Mouse (Mus musculus) limb, embryonic 14.5 days (tissue): ENCODE results near the gene Fbxo31. TPM values are rescaled to one million over a fixed set of nuclear protein-coding genes. Genes with fewer than 3 reads are reported as not detected.

ENCODE experiments used
- ATAC-seq: fragments of 200-750 bp; cut with Nextera tagmentation; 2 replicates; pipeline ENCODE4 v1.8.0; 2017; ENCODE audit warnings: low read depth, moderate number of reproducible peaks, moderate TSS enrichment; ENCODE audit not compliant: low FRiP score
- DNase-seq: peaks from one replicate; pipeline ENCODE4 v3.0.0-alpha.2; 2015; ENCODE audit warnings: low spot score
- H3K27ac ChIP-seq: fragments of 300-500 bp; sonication (generic); replicated peaks from 2 replicates; pipeline ENCODE4 v1.5.1; 2014; ENCODE audit warnings: low read depth, mild to moderate bottlenecking, low read length, moderate library complexity, mixed read lengths
- H3K27me3 ChIP-seq: fragments of 300-500 bp; sonication (generic); 2 replicates; pipeline ENCODE4 v1.6.1; 2014; ENCODE audit warnings: low read length, mixed read lengths; ENCODE audit not compliant: control insufficient read depth, insufficient read depth
- H3K36me3 ChIP-seq: fragments of 300-500 bp; sonication (generic); 2 replicates; pipeline ENCODE4 v1.6.1; 2014; ENCODE audit warnings: mild to moderate bottlenecking, low read length, moderate library complexity, mixed read lengths; ENCODE audit not compliant: control insufficient read depth, insufficient read depth
- H3K4me1 ChIP-seq: fragments of 300-500 bp; sonication (generic); 2 replicates; pipeline ENCODE4 v1.6.1; 2014; ENCODE audit warnings: antibody characterized with exemption, low read length, mixed read lengths; ENCODE audit not compliant: control insufficient read depth, insufficient read depth
- H3K4me2 ChIP-seq: fragments of 300-500 bp; sonication (generic); replicated peaks from 2 replicates; pipeline ENCODE4 v1.6.1; 2014; ENCODE audit warnings: low read depth, mild to moderate bottlenecking, low read length, moderate library complexity; ENCODE audit not compliant: severe bottlenecking
- H3K4me3 ChIP-seq: fragments of 300-500 bp; sonication (generic); replicated peaks from 2 replicates; pipeline ENCODE4 v1.5.1; 2014; ENCODE audit warnings: low read length
- H3K9ac ChIP-seq: fragments of 300-500 bp; sonication (generic); 2 replicates; pipeline ENCODE4 v1.6.1; 2014; ENCODE audit warnings: mild to moderate bottlenecking, low read depth, low read length, moderate library complexity; ENCODE audit not compliant: severe bottlenecking
- H3K9me3 ChIP-seq: fragments of 300-500 bp; sonication (generic); 2 replicates; pipeline ENCODE4 v1.6.1; 2016; ENCODE audit warnings: low read length; ENCODE audit not compliant: control insufficient read depth
- POLR2A ChIP-seq: fragments of 200-500 bp; IDR thresholded peaks from 2 replicates; pipeline ENCODE4 v1.8.0; 2012; ENCODE audit warnings: inconsistent platforms, mild to moderate bottlenecking, moderate library complexity, borderline replicate concordance; ENCODE audit not compliant: insufficient read depth, insufficient read length; ENCODE audit errors: extremely low read depth
- WGBS: fragments of 180-500 bp; shearing (Covaris S2); extraction: QIAGEN DNeasy Blood & Tissue Kit; methylation state at CpG from one replicate; pipeline ENCODE4 v1.1.7; 2014; 5-methylcytosine and 5-hydroxymethylcytosine counted together
- polyA plus RNA-seq, 2 experiments: library from polyadenylated mRNA; depleted of rRNA in 1 of 2; stranded (reverse) in 1 of 2; unstranded in 1 of 2; fragments of >200 nt; fragmentation: Nextera tagmentation in 1 of 2; extraction: Ambion mirVana in 1 of 2; gene quantifications; 2 replicates each; pipeline versions ENCODE4 v1.2.1 to v1.2.3; 2012 to 2014

Fbxo31 gene
- polyA plus RNA-seq, 2 experiments, result 19.1 to 21.5 TPM

DNA sequence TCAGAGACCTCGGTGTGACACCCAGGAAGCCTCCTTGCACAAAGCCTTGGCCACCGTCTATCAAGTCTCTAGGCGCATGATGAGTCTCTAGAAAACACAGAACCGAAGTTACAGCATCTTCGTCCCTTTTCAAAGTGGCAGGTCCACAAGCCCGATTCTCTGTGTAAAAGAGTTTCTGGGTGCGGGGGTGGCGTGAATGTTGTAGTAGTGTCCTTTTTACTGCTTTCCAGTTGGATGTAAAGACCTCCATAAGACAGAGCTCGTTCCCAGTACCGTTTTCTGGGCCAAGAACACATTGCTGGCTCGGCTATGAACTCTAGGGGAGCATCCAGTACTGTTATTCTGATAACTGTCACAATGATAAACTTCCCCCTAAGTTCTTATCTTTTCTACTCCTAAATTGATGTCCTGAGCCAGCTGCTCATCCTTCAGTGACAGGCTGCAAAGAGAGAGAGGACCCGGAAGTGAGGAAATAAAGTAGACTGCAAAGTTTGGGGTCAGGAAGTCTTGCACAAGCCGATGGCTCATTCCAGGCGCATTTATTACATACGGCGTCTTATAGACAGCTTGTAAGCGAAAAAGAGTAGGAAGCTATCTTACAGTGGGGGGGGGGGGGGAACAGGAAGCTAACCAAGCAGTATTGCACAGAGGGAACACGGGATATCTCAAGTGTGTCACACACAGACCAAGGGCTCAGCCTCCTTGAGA lies 53.3 kb downstream of the Fbxo31 start:
- Histone ChIP-seq H3K9me3 (no peaks in the 10 kb centered on the region), H3K4me2 (no peak overlapping the region), H3K9ac (no peak overlapping the region), H3K36me3 (no peaks in the 10 kb centered on the region), H3K27me3 (no peaks in the 10 kb centered on the region), H3K4me3 (no peak overlapping the region), H3K4me1 (peaks cover 5% of the 10 kb centered on the region; the same call in 1 of the 2 replicates), H3K27ac (no peak overlapping the region)
- ATAC-seq, result no peak
- DNase-seq, result no peak
- 81% methylated on average over 17 of the region's 18 CpGs for WGBS
- no peak for TF ChIP-seq POLR2A

DNA sequence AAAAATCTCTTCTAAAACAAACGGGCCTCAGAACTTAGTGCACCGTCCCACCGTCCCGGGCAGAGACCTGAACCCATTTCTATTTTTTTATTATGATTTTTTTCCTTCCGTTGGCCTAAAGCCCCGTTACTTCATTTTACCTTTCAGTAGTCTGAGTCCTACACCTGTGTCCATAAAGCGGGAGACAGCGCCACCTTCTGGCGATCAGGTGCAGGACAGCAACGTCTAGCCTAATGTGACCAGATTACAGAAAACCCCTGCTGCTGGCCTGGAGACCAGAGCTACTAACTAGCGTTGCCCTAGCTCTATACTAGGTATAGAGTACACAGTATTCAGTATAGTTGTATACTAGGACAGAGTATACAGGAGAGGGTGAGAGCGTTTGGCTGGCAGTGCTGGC lies 65.2 kb downstream of the Fbxo31 start:
- no peak overlapping the region for H3K9ac ChIP-seq
- ATAC-seq (peak; percentile 79; the same call in 1 of the 2 replicates), DNase-seq (peak; percentile 81)
- no peak overlapping the region for H3K4me3 ChIP-seq
- H3K4me2 ChIP-seq, result no peak overlapping the region; the same call in 1 of the 2 replicates
- no peak overlapping the region for H3K27ac ChIP-seq
- H3K4me1 ChIP-seq, result peaks cover 4% of the 10 kb centered on the region; the same call in 1 of the 2 replicates
- H3K9me3 ChIP-seq, result no peaks in the 10 kb centered on the region
- TF ChIP-seq POLR2A, result no peak
- no peaks in the 10 kb centered on the region for H3K36me3 ChIP-seq
- H3K27me3 ChIP-seq, result no peaks in the 10 kb centered on the region
- 5% methylated on average over 12 of the region's 12 CpGs for WGBS

DNA sequence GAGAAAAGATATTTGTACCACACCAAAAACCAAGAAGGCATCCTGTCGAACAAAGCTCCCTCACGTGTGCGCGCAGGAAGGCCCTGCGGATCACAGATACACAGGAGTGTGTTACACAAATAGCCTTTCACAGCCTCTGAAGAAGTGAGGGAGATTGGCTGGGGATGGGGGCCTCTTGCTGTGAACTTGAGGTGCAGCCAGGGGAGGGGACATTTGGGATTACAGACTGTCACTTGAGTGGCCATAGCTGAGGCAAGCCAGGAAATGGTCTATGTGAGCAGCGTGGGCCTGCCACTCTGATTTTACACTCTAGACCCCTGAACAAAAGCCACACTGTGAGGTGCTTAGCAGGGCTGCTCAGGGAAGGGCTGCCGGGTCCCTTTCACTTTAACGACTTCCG lies 66.9 kb downstream of the Fbxo31 start:
- Histone ChIP-seq H3K4me3 (no peak overlapping the region), H3K4me1 (peaks cover 4% of the 10 kb centered on the region; the same call in 1 of the 2 replicates), H3K4me2 (no peak overlapping the region), H3K9me3 (no peaks in the 10 kb centered on the region), H3K36me3 (no peaks in the 10 kb centered on the region), H3K27me3 (no peaks in the 10 kb centered on the region), H3K9ac (no peak overlapping the region), H3K27ac (no peak overlapping the region)
- 47% methylated on average over 9 of the region's 9 CpGs for WGBS
- DNase-seq, result no peak
- TF ChIP-seq POLR2A, result no peak
- no peak for ATAC-seq

Other genes with a start within 250 kb of the Fbxo31 start
- not detected in 2 replicates for gene 1700018B08Rik, start 34.5 kb downstream of the Fbxo31 start, polyA plus RNA-seq (2012; rRNA removed)
- not detected in 2 replicates for gene 1700018B08Rik, start 34.5 kb downstream of the Fbxo31 start, polyA plus RNA-seq (2014; fragmentation: Nextera tagmentation; extraction: Ambion mirVana)
- 49.6 and 59.5 TPM in 2 replicates for gene Map1lc3b, start 11.6 kb upstream of the Fbxo31 start, polyA plus RNA-seq (2012; rRNA removed)
- 226 and 238 TPM in 2 replicates for gene Map1lc3b, start 11.6 kb upstream of the Fbxo31 start, polyA plus RNA-seq (2014; fragmentation: Nextera tagmentation; extraction: Ambion mirVana)
- 37.9 and 47.7 TPM in 2 replicates for gene Zcchc14, start 74.1 kb upstream of the Fbxo31 start, polyA plus RNA-seq (2012; rRNA removed)
- 22.4 and 24.1 TPM in 2 replicates for gene Zcchc14, start 74.1 kb upstream of the Fbxo31 start, polyA plus RNA-seq (2014; fragmentation: Nextera tagmentation; extraction: Ambion mirVana)
- gene Jph3, start 150.8 kb upstream of the Fbxo31 start, polyA plus RNA-seq (2012; rRNA removed), result 0.25 and 0.36 TPM in 2 replicates
- 0.19 and 0.77 TPM in 2 replicates for gene Jph3, start 150.8 kb upstream of the Fbxo31 start, polyA plus RNA-seq (2014; fragmentation: Nextera tagmentation; extraction: Ambion mirVana)